Mouse (Mus musculus): ENCODE data around the gene Trim7. TPM values are rescaled to one million over a fixed set of nuclear protein-coding genes. Genes with fewer than 3 reads are reported as not detected.

Trim7 gene
- polyA plus RNA-seq, 1 experiment: 12.6 TPM

- peaks cover 60% of the 10 kb centered on the region for H3K36me3 ChIP-seq (ENCODE audit: control insufficient read depth, insufficient read depth, low read length)
- no peak overlapping the region for H3K27ac ChIP-seq (ENCODE audit: insufficient read depth, low read depth, low read length)
- TF ChIP-seq POLR2A (IDR thresholded peaks at IDR 0.05; ENCODE audit: low read depth, low read length): no peak
- no peak for TF ChIP-seq CTCF (IDR thresholded peaks at IDR 0.05; ENCODE audit: extremely low read depth, insufficient read length, insufficient replicate concordance, low read depth, low read length)
- H3K4me3 ChIP-seq (ENCODE audit: low read depth, low read length): no peak overlapping the region
- 42% methylated on average over 2 of the region's 2 CpGs for WGBS
- H3K4me1 ChIP-seq (ENCODE audit: control insufficient read depth, insufficient read depth, insufficient read length, low read length): 0 out of 2 replicates have a peak, but pooled peaks cover 2% of the 10 kb centered on the region
- H3K27me3 ChIP-seq (ENCODE audit: control insufficient read depth, insufficient read depth, low read length): no peaks in the 10 kb centered on the region
Measured at GRCm38 (mm10) chr11:48810142-48810541, 15.8 kb upstream of the Trim7 start.

- no peaks in the 10 kb centered on the region for H3K27me3 ChIP-seq (ENCODE audit: control insufficient read depth, insufficient read depth, low read length)
- no peak for TF ChIP-seq POLR2A (IDR thresholded peaks at IDR 0.05; ENCODE audit: low read depth, low read length)
- TF ChIP-seq CTCF (IDR thresholded peaks at IDR 0.05; ENCODE audit: extremely low read depth, insufficient read length, insufficient replicate concordance, low read depth, low read length): no peak
- no peak overlapping the region for H3K4me3 ChIP-seq (ENCODE audit: low read depth, low read length)
- H3K27ac ChIP-seq (ENCODE audit: insufficient read depth, low read depth, low read length): no peak overlapping the region
- peaks cover 28% of the 10 kb centered on the region for H3K36me3 ChIP-seq (ENCODE audit: control insufficient read depth, insufficient read depth, low read length)
- peaks cover 13% of the 10 kb centered on the region for H3K4me1 ChIP-seq (ENCODE audit: control insufficient read depth, insufficient read depth, insufficient read length, low read length)
Measured at GRCm38 (mm10) chr11:48813782-48814181, 12.2 kb upstream of the Trim7 start.

DNA sequence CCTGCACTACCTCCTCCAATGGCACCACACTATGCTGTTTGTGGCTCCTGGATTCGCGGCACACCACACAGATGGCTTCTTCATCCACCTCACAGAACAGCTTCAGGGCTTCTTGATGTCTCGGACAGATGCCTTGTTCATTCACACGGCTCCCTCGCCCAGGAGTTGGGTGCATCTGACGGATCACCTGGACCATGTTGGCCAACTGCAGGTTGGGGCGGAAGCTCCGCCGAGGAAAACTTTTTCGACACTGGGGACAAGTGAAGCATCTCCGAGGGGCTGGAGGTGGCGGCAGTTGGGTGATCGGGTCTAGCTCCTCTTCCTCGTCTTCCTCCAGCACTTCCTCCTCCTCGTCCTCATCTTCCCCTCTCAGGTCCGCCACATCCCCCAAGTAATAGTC, 10.1 kb upstream of the Trim7 start:
- Histone ChIP-seq H3K27me3 (ENCODE audit: control insufficient read depth, insufficient read depth, low read length) (no peaks in the 10 kb centered on the region), H3K27ac (ENCODE audit: insufficient read depth, low read depth, low read length) (peak overlapping the region; percentile 38; the same call in 1 of the 2 replicates), H3K4me3 (ENCODE audit: low read depth, low read length) (peak overlapping the region; percentile 81), H3K36me3 (ENCODE audit: control insufficient read depth, insufficient read depth, low read length) (peaks cover 15% of the 10 kb centered on the region), H3K4me1 (ENCODE audit: control insufficient read depth, insufficient read depth, insufficient read length, low read length) (peaks cover 13% of the 10 kb centered on the region)
- TF ChIP-seq POLR2A (IDR thresholded peaks at IDR 0.05; ENCODE audit: low read depth, low read length): no peak
- no peak for TF ChIP-seq CTCF (IDR thresholded peaks at IDR 0.05; ENCODE audit: extremely low read depth, insufficient read length, insufficient replicate concordance, low read depth, low read length)
- WGBS: 47% methylated on average over 16 of the region's 16 CpGs

- Histone ChIP-seq H3K36me3 (ENCODE audit: control insufficient read depth, insufficient read depth, low read length) (peaks cover 10% of the 10 kb centered on the region), H3K27ac (ENCODE audit: insufficient read depth, low read depth, low read length) (peak overlapping the region; percentile 38), H3K4me1 (ENCODE audit: control insufficient read depth, insufficient read depth, insufficient read length, low read length) (peaks cover 13% of the 10 kb centered on the region), H3K4me3 (ENCODE audit: low read depth, low read length) (peak overlapping the region; percentile 81), H3K27me3 (ENCODE audit: control insufficient read depth, insufficient read depth, low read length) (no peaks in the 10 kb centered on the region)
- TF ChIP-seq POLR2A (IDR thresholded peaks at IDR 0.05; ENCODE audit: low read depth, low read length) (no peak), CTCF (IDR thresholded peaks at IDR 0.05; ENCODE audit: extremely low read depth, insufficient read length, insufficient replicate concordance, low read depth, low read length) (no peak)
- 2% methylated on average over 23 of the region's 23 CpGs for WGBS
Measured at GRCm38 (mm10) chr11:48816281-48816781, 9.6 kb upstream of the Trim7 start.

- TF ChIP-seq POLR2A (IDR thresholded peaks at IDR 0.05; ENCODE audit: low read depth, low read length) (peak; percentile 94), CTCF (IDR thresholded peaks at IDR 0.05; ENCODE audit: extremely low read depth, insufficient read length, insufficient replicate concordance, low read depth, low read length) (no peak)
- Histone ChIP-seq H3K27me3 (ENCODE audit: control insufficient read depth, insufficient read depth, low read length) (no peaks in the 10 kb centered on the region), H3K4me1 (ENCODE audit: control insufficient read depth, insufficient read depth, insufficient read length, low read length) (peaks cover 13% of the 10 kb centered on the region), H3K27ac (ENCODE audit: insufficient read depth, low read depth, low read length) (peak within 1 kb of the TSS; percentile 97), H3K4me3 (ENCODE audit: low read depth, low read length) (peak within 1 kb of the TSS; percentile 81), H3K36me3 (ENCODE audit: control insufficient read depth, insufficient read depth, low read length) (peaks cover 4% of the 10 kb centered on the region)
- under 1% methylated on average over 76 of the region's 77 CpGs for WGBS
Measured at GRCm38 (mm10) chr11:48816800-48817665, 8.9 kb upstream of the Trim7 start, which contains the start of gene Trim41. TSS of gene Trim41 (minus strand) at chr11:48817353.

DNA sequence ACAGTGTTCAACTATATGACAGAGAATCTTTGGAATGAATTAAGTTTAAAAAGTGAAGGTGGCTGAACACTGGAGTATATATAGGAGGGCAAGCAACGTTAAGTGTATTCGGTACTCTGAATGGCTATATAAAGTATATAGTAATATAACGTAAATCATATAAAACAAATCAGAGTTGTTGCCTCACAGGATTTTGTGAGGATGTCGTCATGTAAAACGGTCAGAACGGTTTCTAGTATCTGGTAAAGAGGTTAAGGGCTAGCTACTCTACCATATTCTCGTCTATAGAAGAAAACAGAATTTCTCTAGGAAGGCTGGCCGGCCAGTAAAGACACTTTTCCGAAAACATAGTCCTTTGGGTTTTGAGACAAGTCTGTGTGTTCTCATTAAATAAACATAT, 8.1 kb upstream of the Trim7 start:
- Histone ChIP-seq H3K4me1 (ENCODE audit: control insufficient read depth, insufficient read depth, insufficient read length, low read length) (peaks cover 13% of the 10 kb centered on the region), H3K27ac (ENCODE audit: insufficient read depth, low read depth, low read length) (peak overlapping the region; percentile 97), H3K27me3 (ENCODE audit: control insufficient read depth, insufficient read depth, low read length) (no peaks in the 10 kb centered on the region), H3K36me3 (ENCODE audit: control insufficient read depth, insufficient read depth, low read length) (0 out of 2 replicates have a peak, but pooled peaks cover 2% of the 10 kb centered on the region), H3K4me3 (ENCODE audit: low read depth, low read length) (peak overlapping the region; percentile 75)
- TF ChIP-seq CTCF (IDR thresholded peaks at IDR 0.05; ENCODE audit: extremely low read depth, insufficient read length, insufficient replicate concordance, low read depth, low read length) (no peak), POLR2A (IDR thresholded peaks at IDR 0.05; ENCODE audit: low read depth, low read length) (no peak)
- WGBS: under 1% methylated on average over 9 of the region's 9 CpGs

- Histone ChIP-seq H3K27me3 (ENCODE audit: control insufficient read depth, insufficient read depth, low read length) (no peaks in the 10 kb centered on the region), H3K4me1 (ENCODE audit: control insufficient read depth, insufficient read depth, insufficient read length, low read length) (peaks cover 14% of the 10 kb centered on the region), H3K27ac (ENCODE audit: insufficient read depth, low read depth, low read length) (peak overlapping the region; percentile 6), H3K36me3 (ENCODE audit: control insufficient read depth, insufficient read depth, low read length) (0 out of 2 replicates have a peak, but pooled peaks cover under 1% of the 10 kb centered on the region), H3K4me3 (ENCODE audit: low read depth, low read length) (no peak overlapping the region)
- no peak; the same call in 1 of the 2 replicates for TF ChIP-seq POLR2A (IDR thresholded peaks at IDR 0.05; ENCODE audit: low read depth, low read length)
- no peak for TF ChIP-seq CTCF (IDR thresholded peaks at IDR 0.05; ENCODE audit: extremely low read depth, insufficient read length, insufficient replicate concordance, low read depth, low read length)
- WGBS: under 1% methylated on average over 16 of the region's 16 CpGs
Measured at GRCm38 (mm10) chr11:48818346-48818745, 7.6 kb upstream of the Trim7 start.

Data from small intestine, adult 2 months (tissue).